Mouse (Mus musculus) liver, embryonic 14.5 days (tissue): ENCODE measurements around the gene BC005561. TPM values are rescaled to one million over a fixed set of nuclear protein-coding genes. Genes with fewer than 3 reads are reported as not detected.

Experiments used
- ATAC-seq: fragments of 200-750 bp; cut with Nextera tagmentation; 2 replicates; pipeline ENCODE4 v1.8.0; 2017; ENCODE audit warnings: moderate number of reproducible peaks, mild to moderate bottlenecking, moderate library complexity; ENCODE audit not compliant: insufficient read depth
- DNase-seq, 3 experiments: peaks; one replicate each; pipeline ENCODE4 v3.0.0-alpha.2; 2012 to 2013; ENCODE audit warnings: low read depth in 3 of 3, low spot score in 3 of 3
- H3K27ac ChIP-seq: fragments of 300-500 bp; sonication (generic); 2 replicates; pipeline ENCODE4 v1.5.1; 2014; ENCODE audit warnings: moderate library complexity, mild to moderate bottlenecking, control low read depth, inconsistent platforms
- H3K27me3 ChIP-seq: fragments of 300-500 bp; sonication (generic); 2 replicates; pipeline ENCODE4 v1.6.1; 2014; ENCODE audit warnings: mild to moderate bottlenecking, low read length, moderate library complexity; ENCODE audit not compliant: control insufficient read depth, insufficient read depth
- H3K36me3 ChIP-seq: fragments of 300-500 bp; sonication (generic); replicated peaks from 2 replicates; pipeline ENCODE4 v1.6.1; 2014; ENCODE audit warnings: low read depth; ENCODE audit not compliant: control insufficient read depth, insufficient read depth
- H3K4me1 ChIP-seq, 2 experiments: fragments of 200-500 bp in 1 of 2; fragments of 300-500 bp in 1 of 2; sonication (generic) in 1 of 2; replicated peaks; 2 replicates each; pipeline ENCODE4 v1.6.1; 2012 to 2014; ENCODE audit warnings: antibody characterized with exemption in 1 of 2, inconsistent platforms in 1 of 2, low read length in 1 of 2; ENCODE audit not compliant: control insufficient read depth in 2 of 2, insufficient read depth in 2 of 2
- H3K4me2 ChIP-seq: fragments of 300-500 bp; sonication (generic); 2 replicates; pipeline ENCODE4 v1.6.1; 2014; ENCODE audit warnings: low read depth, mild to moderate bottlenecking, control low read depth, moderate library complexity
- H3K4me3 ChIP-seq, 2 experiments: fragments of 200-500 bp in 1 of 2; fragments of 300-500 bp in 1 of 2; sonication (generic) in 1 of 2; 2 replicates each; pipeline ENCODE4 v1.5.1; 2012 to 2014; ENCODE audit warnings: low read depth in 2 of 2, low read length in 2 of 2, mild to moderate bottlenecking in 2 of 2, control low read depth in 1 of 2, inconsistent platforms in 1 of 2, moderate library complexity in 1 of 2; ENCODE audit not compliant: insufficient read depth in 1 of 2
- H3K9ac ChIP-seq: fragments of 300-500 bp; sonication (generic); replicated peaks from 2 replicates; pipeline ENCODE4 v1.6.1; 2014; ENCODE audit warnings: mild to moderate bottlenecking, control low read depth, moderate library complexity
- H3K9me3 ChIP-seq: fragments of 300-500 bp; sonication (generic); 2 replicates; pipeline ENCODE4 v1.6.1; 2016; ENCODE audit warnings: low read length, mixed read lengths; ENCODE audit not compliant: control insufficient read depth
- CTCF ChIP-seq: IDR thresholded peaks from 2 replicates; pipeline ENCODE4 v1.5.1; 2016; ENCODE audit warnings: antibody characterized with exemption, low read depth, control low read depth
- EP300 ChIP-seq: IDR thresholded peaks from 2 replicates; pipeline ENCODE4 v1.6.1; 2016; ENCODE audit warnings: antibody characterized with exemption, low read depth
- WGBS: fragments of 180-500 bp; shearing (Covaris S2); extraction: QIAGEN DNeasy Blood & Tissue Kit; methylation state at CpG from one replicate; pipeline ENCODE4 v1.1.7; 2014; ENCODE audit not compliant: insufficient replicate concordance; 5-methylcytosine and 5-hydroxymethylcytosine counted together
- polyA plus RNA-seq, 2 experiments: library from polyadenylated mRNA; depleted of rRNA in 1 of 2; stranded (reverse) in 1 of 2; unstranded in 1 of 2; fragments of >200 nt; fragmentation: Nextera tagmentation in 1 of 2; extraction: Ambion mirVana in 1 of 2; gene quantifications; 2 replicates each; pipeline versions ENCODE4 v1.2.1 to v1.2.3; 2012 to 2014

The BC005561 gene
- polyA plus RNA-seq, 2 experiments, result 0.81 to 2.2 TPM

- Histone ChIP-seq H3K9me3 (no peaks in the 10 kb centered on the region), H3K9ac (no peak overlapping the region), H3K4me2 (no peak overlapping the region), H3K36me3 (no peaks in the 10 kb centered on the region), H3K4me3 (no peak overlapping the region), H3K27ac (no peak overlapping the region), H3K27me3 (peaks cover 19% of the 10 kb centered on the region), H3K4me1 (no peaks in the 10 kb centered on the region)
- DNase-seq, result no peak
- TF ChIP-seq EP300 (no peak), CTCF (no peak)
- no peak for ATAC-seq
- 75% methylated on average over 6 of the region's 7 CpGs for WGBS
Observed at GRCm38 (mm10) chr5:104460856-104461255, 47.3 kb upstream of the BC005561 start.

- DNase-seq (no peak), ATAC-seq (no peak)
- WGBS, result 74% methylated on average over 8 of the region's 8 CpGs
- no peaks in the 10 kb centered on the region for H3K36me3 ChIP-seq
- H3K4me2 ChIP-seq, result no peak overlapping the region
- no peaks in the 10 kb centered on the region for H3K4me1 ChIP-seq
- no peak overlapping the region for H3K4me3 ChIP-seq
- peaks cover 2% of the 10 kb centered on the region; the same call in 1 of the 2 replicates for H3K27me3 ChIP-seq
- TF ChIP-seq CTCF, result no peak
- TF ChIP-seq EP300, result no peak
- no peaks in the 10 kb centered on the region for H3K9me3 ChIP-seq
- no peak overlapping the region for H3K27ac ChIP-seq
- no peak overlapping the region for H3K9ac ChIP-seq
Observed at GRCm38 (mm10) chr5:104465279-104465678, 42.9 kb upstream of the BC005561 start.

- Histone ChIP-seq H3K27me3 (no peaks in the 10 kb centered on the region), H3K9me3 (no peaks in the 10 kb centered on the region), H3K27ac (no peak overlapping the region), H3K4me1 (no peaks in the 10 kb centered on the region), H3K36me3 (no peaks in the 10 kb centered on the region), H3K4me3 (no peak overlapping the region), H3K9ac (no peak overlapping the region), H3K4me2 (no peak overlapping the region)
- DNase-seq (no peak), ATAC-seq (no peak)
- 75% methylated on average over 12 of the region's 12 CpGs for WGBS
- no peak for TF ChIP-seq EP300
- no peak for TF ChIP-seq CTCF
Observed at GRCm38 (mm10) chr5:104465731-104466130, 42.4 kb upstream of the BC005561 start.

- ATAC-seq (no peak), DNase-seq (no peak)
Observed at GRCm38 (mm10) chr5:104466816-104467215, 41.3 kb upstream of the BC005561 start.

GRCm38 (mm10) chr5:104468586-104468985 lies 39.6 kb upstream of the BC005561 start:
- Histone ChIP-seq H3K9ac (no peak overlapping the region), H3K36me3 (no peaks in the 10 kb centered on the region), H3K9me3 (no peaks in the 10 kb centered on the region), H3K4me1 (no peaks in the 10 kb centered on the region), H3K27ac (no peak overlapping the region), H3K4me3 (no peak overlapping the region), H3K4me2 (no peak overlapping the region), H3K27me3 (no peaks in the 10 kb centered on the region)
- TF ChIP-seq CTCF (no peak), EP300 (no peak)
- no peak for DNase-seq
- WGBS, result 68% methylated on average over 5 of the region's 5 CpGs
- no peak for ATAC-seq

More at GRCm38 (mm10) chr5:104466816-104467215, 41.3 kb upstream of the BC005561 start:
- H3K4me1 ChIP-seq, result no peaks in the 10 kb centered on the region
- whole genome bisulfite sequencing, result 80% methylated on average over 16 of the region's 16 CpGs
- H3K9ac ChIP-seq, result no peak overlapping the region
- no peak overlapping the region for H3K27ac ChIP-seq
- H3K36me3 ChIP-seq, result no peaks in the 10 kb centered on the region
- TF ChIP-seq EP300 (no peak), CTCF (no peak)
- no peaks in the 10 kb centered on the region for H3K9me3 ChIP-seq
- H3K4me3 ChIP-seq, result no peak overlapping the region
- no peaks in the 10 kb centered on the region for H3K27me3 ChIP-seq
- no peak overlapping the region for H3K4me2 ChIP-seq
